Mouse (Mus musculus): Measurements from ENCODE around the gene Polr1d.
A peak's percentile ranks its signal among the peaks of the same experiment; 100 is the strongest.

Gene Polr1d

GRCm38 (mm10) chr5:147086816-147087215, 10.0 kb downstream of the Polr1d start:
- no peak for DNase-seq (ENCODE audit: low spot score in 2 of 2)

DNA sequence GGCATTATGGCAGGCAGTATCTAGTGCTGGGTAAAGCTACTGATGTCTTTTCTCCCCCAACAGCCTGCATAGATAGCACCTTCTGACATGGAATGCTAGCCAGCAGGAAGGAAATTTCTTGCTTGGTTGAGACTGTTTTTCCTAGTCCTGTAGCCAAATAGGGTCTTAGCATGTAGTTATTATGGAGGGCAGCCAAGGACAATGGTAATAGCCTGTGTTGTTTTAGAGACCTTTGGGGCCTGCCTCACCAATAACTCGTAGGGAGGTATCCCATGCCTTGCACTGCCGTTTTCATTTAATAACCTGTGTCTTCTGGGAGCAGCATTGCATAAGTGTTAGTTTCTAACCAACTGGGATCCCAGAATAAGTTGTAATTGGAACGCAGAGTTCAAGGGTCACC, 13.0 kb downstream of the Polr1d start:
- DNase-seq (ENCODE audit: low spot score in 2 of 2) = no peak

DNA sequence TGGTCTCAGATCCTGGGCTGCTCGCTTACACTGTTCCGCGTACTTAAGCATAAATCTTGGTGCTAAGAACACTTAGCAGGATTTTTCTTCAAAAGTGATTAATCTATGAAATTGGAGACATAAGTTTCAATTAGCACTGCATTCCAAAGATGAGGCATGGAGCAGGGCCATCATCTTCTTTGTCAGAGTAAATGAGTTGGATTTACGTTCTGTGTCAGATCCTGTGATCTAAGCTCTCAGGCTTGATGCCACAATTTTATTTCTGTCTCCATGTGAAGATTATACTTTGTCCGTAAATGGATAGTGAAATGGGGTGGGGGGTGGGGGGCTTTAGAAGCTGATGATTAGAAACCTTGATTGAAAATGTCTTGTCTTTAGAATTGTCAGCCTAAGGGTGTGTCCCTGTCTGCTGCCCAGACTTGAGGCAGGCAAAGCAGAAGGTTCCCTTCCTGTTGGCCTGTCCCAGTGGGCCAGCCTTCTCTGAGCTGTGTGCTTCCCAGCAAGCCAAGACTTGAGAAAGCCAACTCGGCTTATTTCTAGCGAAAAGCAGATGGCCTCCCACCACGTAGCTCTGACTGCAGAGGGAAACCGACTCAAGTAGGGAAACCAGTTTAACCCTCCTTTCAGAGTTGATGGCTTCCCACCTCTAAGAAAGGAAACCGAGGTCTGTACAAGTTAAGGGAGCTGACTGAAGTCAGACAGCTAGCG, 13.6 kb downstream of the Polr1d start:
- DNase-seq (ENCODE audit: low spot score in 2 of 2) = peak; percentile 19 to 50

DNA sequence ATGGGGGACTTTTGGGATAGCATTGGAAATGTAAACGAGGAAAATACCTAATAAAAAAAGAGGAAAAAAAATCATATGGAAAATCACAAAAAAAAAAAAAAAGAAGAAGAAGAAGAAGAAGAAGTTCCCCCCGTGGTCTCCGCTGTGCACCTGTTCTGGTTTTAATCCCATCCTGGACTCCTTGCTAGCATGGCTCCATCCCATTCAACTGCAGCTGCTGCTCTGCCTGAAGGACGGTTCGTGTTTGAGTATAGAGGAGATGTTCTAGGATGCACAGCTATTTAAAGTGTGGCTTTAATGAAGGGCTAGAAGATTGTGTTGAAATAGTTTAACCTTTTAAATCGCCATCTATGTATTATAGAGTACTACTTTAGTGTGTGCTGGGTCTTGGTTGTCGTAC, 15.6 kb downstream of the Polr1d start:
- no peak for DNase-seq (ENCODE audit: low spot score in 2 of 2)

DNA sequence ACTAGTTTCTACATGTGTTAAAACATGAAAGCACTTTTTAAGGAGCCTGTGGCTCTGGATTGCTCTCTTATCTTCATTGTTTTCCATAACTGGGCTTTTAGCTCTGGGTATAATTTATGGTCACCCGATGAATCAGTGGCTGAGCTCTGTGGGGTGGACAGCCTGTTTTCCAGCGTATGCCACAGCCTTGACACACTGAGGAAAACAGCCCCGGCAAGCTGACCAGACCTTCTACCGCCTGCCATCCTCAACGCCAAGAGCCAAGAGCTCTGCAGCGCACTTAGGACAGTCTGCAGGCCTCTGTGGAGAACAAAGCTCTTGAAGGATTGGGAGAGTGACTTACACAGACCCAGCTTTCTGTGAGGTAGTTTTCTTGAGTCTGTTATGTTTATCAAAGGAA, 17.4 kb downstream of the Polr1d start:
- DNase-seq (ENCODE audit: low spot score in 2 of 2) = no peak

- no peak for DNase-seq (ENCODE audit: low spot score in 2 of 2)
Observed at GRCm38 (mm10) chr5:147096586-147096985, 19.7 kb downstream of the Polr1d start.

GRCm38 (mm10) chr5:147098667-147099066, 21.8 kb downstream of the Polr1d start:
- DNase-seq (ENCODE audit: low spot score in 2 of 2) = no peak

DNA sequence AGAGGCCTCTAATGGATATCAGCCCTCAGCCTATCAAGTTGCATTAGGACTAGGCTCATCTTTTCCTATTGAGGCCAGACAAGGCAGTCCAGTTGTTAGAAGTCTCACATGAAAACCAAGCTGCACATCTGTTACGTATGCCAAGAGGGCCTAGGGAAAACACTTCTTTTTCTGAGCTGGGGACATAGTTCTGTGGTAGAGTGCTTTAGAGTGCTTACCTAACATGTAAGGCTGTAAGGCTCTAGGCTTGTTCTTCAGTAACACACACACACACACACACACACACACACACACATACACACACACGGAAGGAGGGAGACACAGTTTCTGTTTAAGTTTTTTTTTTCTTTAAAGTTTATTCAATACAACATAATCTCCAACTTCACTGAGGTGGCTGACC, 23.3 kb downstream of the Polr1d start:
- DNase-seq (ENCODE audit: low spot score in 2 of 2) = no peak

- DNase-seq (ENCODE audit: low spot score in 2 of 2) = no peak
Observed at GRCm38 (mm10) chr5:147102295-147102694, 25.4 kb downstream of the Polr1d start.

DNA sequence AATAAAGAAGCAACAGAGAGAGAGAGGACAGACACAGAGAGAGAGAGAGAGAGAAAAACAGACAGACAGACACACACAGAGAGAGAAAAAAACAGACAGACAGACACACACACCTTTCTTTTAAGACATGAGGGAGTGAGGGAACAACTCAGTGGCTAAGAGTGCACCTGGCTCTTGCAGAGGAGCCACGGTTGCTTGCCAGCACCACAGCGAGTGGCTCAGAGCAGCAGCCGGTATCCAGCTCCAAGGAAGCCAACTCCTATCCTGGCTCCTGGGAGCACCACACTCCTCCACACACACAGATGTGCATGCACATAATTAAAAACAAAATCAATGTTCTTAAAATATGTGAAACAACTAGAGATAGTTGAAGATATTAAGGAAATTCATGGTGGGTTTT, 30.4 kb downstream of the Polr1d start:
- DNase-seq (ENCODE audit: low spot score in 2 of 2) = no peak

DNA sequence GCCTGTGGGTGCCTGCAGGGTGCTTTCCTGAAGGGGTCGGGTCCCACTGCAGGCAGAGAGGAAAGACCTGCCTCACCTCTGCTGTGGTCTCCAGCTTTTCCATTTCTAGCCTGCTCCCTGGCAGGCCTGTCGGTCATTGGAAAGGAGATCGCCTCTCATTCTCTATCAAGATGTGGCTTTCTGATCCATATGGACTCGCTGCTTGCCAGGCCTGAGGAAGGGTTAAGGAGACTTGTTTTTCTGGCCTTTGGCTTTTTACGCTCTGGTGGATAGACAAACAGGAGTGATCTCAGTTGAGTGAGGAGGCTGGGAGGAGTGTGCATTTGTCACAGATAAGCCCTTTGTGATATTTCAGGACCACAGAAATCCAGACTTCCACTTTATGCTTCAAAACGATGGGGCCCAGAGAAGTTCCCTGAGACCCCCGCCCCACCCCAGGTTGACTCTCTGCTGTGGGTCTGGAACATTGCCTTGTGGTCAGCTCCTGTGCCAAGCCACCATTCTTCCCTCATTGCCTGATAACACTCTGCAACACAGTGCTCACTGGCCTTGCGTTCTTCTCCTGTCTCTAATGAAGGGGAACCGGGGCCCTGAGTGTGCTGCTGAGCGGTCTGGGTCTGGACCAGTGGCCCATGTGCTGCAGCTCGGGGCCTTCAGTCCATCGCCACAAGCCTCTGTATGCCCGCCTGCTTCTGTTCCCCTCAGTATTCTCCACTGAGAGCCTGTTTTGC, 32.2 kb downstream of the Polr1d start:
- DNase-seq (ENCODE audit: low spot score in 2 of 2) = no peak

- no peak for DNase-seq (ENCODE audit: low spot score in 2 of 2)
Observed at GRCm38 (mm10) chr5:147114738-147115137, 37.9 kb downstream of the Polr1d start.

GRCm38 (mm10) chr5:147115631-147116030, 38.8 kb downstream of the Polr1d start:
- DNase-seq (ENCODE audit: low spot score in 2 of 2) = no peak

DNA sequence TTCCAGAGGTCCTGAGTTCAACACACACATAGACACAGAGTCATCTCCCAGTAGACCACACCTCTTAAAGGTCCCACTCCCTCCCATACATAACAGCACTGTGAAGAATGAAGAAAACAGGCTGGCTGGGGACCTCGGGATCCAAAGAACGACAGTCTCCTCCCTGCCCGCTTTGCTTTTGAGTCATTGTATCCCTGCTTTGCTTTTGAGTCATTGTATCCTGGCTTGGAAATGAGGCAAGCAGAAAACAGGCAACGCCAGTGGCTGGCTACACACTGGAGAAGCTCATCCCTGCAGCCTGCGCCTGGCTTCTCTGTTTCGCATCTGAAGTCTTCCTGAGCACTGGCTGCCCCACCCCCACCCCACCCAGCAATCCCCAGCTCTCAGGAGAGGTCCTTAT, 40.2 kb downstream of the Polr1d start:
- no peak for DNase-seq (ENCODE audit: low spot score in 2 of 2)

- no peak for DNase-seq (ENCODE audit: low spot score in 2 of 2)
Observed at GRCm38 (mm10) chr5:147121146-147121545, 44.3 kb downstream of the Polr1d start.

DNA sequence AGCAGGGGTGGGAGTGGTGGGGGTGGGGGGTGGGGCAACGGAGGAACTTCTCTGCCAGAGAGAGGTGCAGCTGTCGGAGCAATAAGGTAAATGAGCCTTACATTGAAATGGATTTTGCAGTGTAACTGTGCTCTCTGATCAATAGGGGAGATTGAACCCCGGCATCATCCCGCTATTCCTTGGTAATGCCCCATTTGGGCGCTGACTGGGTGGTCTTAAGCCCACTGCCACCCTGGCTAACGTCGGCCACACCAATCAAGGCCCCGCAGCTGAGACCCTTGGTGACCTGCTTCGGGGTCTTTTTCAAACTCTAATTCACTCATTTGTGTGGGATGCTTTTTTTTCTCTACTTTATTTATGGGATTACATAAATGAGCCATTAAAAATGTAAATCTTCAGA, 47.9 kb downstream of the Polr1d start:
- DNase-seq (ENCODE audit: low spot score in 2 of 2) = no peak

DNA sequence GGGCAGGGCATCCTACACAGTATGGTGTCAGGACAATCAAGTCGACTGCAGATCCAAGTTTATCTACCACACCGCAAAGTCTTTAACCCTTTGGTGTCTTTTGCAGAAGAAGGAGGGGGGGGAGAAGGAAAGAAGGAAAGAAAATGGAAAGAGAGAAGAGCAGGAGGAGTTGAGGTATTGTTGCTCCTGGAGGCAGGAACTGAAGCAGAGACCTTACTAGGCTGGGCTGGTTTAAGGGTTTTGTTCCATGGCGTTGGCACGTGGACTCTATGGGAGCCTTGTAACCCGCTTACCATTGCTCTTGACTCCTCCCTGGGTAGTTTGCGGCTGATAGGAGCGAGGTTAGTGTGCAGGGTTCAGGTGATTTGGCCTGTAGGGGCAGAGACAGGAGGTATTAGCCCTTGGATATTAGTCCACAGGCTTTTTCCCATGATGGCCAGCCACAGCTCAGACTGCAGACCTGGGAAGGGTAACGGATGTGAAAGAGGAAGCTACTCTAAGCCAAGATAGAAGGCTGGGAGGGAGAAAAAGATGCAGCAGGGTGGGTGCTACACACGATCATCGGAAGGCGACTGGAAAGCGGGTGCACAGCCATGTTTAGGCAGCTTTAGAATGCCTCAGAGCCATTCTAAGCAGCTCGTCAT, 48.8 kb downstream of the Polr1d start:
- no peak for DNase-seq (ENCODE audit: low spot score in 2 of 2)

- DNase-seq (ENCODE audit: low spot score in 2 of 2) = no peak
Observed at GRCm38 (mm10) chr5:147127860-147128259, 51.0 kb downstream of the Polr1d start.

GRCm38 (mm10) chr5:147129484-147129883, 52.6 kb downstream of the Polr1d start:
- no peak for DNase-seq (ENCODE audit: low spot score in 2 of 2)

- DNase-seq (ENCODE audit: low spot score in 2 of 2) = no peak
Observed at GRCm38 (mm10) chr5:147131912-147132311, 55.1 kb downstream of the Polr1d start.

DNA sequence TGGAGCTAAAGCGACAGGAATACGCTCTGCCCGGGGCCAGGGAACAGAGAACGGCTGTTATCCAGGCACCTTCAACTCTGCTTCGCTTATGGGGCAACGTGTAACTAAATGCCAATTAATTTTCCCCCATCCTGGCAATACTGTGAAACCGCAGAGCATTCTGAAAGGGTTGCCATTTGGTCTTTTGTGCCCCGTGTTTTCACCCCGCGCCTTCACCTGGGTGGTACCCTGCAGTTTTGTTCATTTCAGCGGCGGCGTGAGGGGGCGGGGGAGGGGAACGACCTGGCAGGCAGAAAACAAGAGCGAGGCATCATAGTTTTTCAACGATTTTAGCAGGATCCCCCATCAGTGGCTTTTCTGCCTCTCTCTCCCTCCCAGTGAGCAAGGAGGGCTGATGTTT, 56.8 kb downstream of the Polr1d start:
- no peak for DNase-seq (ENCODE audit: low spot score in 2 of 2)

GRCm38 (mm10) chr5:147134341-147135088, 57.7 kb downstream of the Polr1d start:
- DNase-seq (ENCODE audit: low spot score in 2 of 2) = no peak
